Mouse (Mus musculus) midbrain, postnatal 0 days (tissue): Measurements from ENCODE around the gene Pafah2. TPM values are rescaled to one million over a fixed set of nuclear protein-coding genes. Genes with fewer than 3 reads are reported as not detected.
A peak's percentile ranks its signal among the peaks of the same experiment; 100 is the strongest.

Source experiments
- ATAC-seq: fragments of 200-750 bp; cut with Nextera tagmentation; 2 replicates; pipeline ENCODE4 v1.8.0; 2017; ENCODE audit warnings: moderate number of reproducible peaks, mild to moderate bottlenecking, moderate TSS enrichment, moderate library complexity; ENCODE audit not compliant: low FRiP score
- DNase-seq: peaks from one replicate; pipeline ENCODE4 v3.0.0-alpha.2; 2015; ENCODE audit warnings: low spot score
- H3K27ac ChIP-seq: fragments of 300-500 bp; sonication (generic); 2 replicates; pipeline ENCODE4 v1.5.1; 2014; ENCODE audit warnings: low read depth, mild to moderate bottlenecking, low read length, mixed read lengths
- H3K27me3 ChIP-seq: fragments of 300-500 bp; sonication (generic); 2 replicates; pipeline ENCODE4 v1.6.1; 2014; ENCODE audit warnings: low read length, control low read depth, mixed read lengths; ENCODE audit not compliant: insufficient read depth
- H3K36me3 ChIP-seq: fragments of 300-500 bp; sonication (generic); 2 replicates; pipeline ENCODE4 v1.6.1; 2014; ENCODE audit warnings: low read length, control low read depth, mixed read lengths; ENCODE audit not compliant: insufficient read depth
- H3K4me1 ChIP-seq: fragments of 300-500 bp; sonication (generic); 2 replicates; pipeline ENCODE4 v1.6.1; 2014; ENCODE audit warnings: mild to moderate bottlenecking, control low read depth, antibody characterized with exemption, low read length, mixed read lengths; ENCODE audit not compliant: insufficient read depth
- H3K4me2 ChIP-seq: fragments of 300-500 bp; sonication (generic); 2 replicates; pipeline ENCODE4 v1.6.1; 2014; ENCODE audit warnings: low read depth, mild to moderate bottlenecking, low read length, mixed read lengths; ENCODE audit not compliant: poor library complexity, severe bottlenecking
- H3K4me3 ChIP-seq: fragments of 300-500 bp; sonication (generic); 2 replicates; pipeline ENCODE4 v1.5.1; 2014; ENCODE audit warnings: low read depth, mild to moderate bottlenecking, low read length, moderate library complexity
- H3K9ac ChIP-seq: fragments of 300-500 bp; sonication (generic); replicated peaks from 2 replicates; pipeline ENCODE4 v1.6.1; 2014; ENCODE audit warnings: mild to moderate bottlenecking, low read length, moderate library complexity, mixed read lengths; ENCODE audit not compliant: poor library complexity, severe bottlenecking
- H3K9me3 ChIP-seq: fragments of 300-500 bp; sonication (generic); 2 replicates; pipeline ENCODE4 v1.6.1; 2016; ENCODE audit warnings: low read length, control low read depth
- CTCF ChIP-seq: IDR thresholded peaks from 2 replicates; pipeline ENCODE4 v1.5.1; 2016; ENCODE audit warnings: antibody characterized with exemption, mild to moderate bottlenecking
- WGBS: fragments of 180-500 bp; shearing (Covaris S2); extraction: QIAGEN DNeasy Blood & Tissue Kit; methylation state at CpG from one replicate; pipeline ENCODE4 v1.1.7; 2014; 5-methylcytosine and 5-hydroxymethylcytosine counted together
- polyA plus RNA-seq: library from polyadenylated mRNA; unstranded; fragments of >200 nt; fragmentation: Nextera tagmentation; extraction: Ambion mirVana; gene quantifications from 2 replicates; pipeline ENCODE4 v1.2.1, GENCODE M21; 2015
- total RNA-seq: library from RNA; depleted of rRNA; stranded (reverse); fragments of >200 nt; gene quantifications from 2 replicates; pipeline ENCODE4 v1.2.3, GENCODE M21; 2014

The Pafah2 gene
- total and polyA plus RNA-seq, 2 experiments from 2014 or later = 5.7 to 8.3 TPM

- ATAC-seq (no peak), DNase-seq (no peak)
- H3K27me3 ChIP-seq = no peaks in the 10 kb centered on the region
- H3K4me3 ChIP-seq = no peak overlapping the region
- no peaks in the 10 kb centered on the region for H3K9me3 ChIP-seq
- 48% methylated on average over 7 of the region's 7 CpGs for WGBS
- H3K4me1 ChIP-seq = peaks cover 17% of the 10 kb centered on the region
- no peak for TF ChIP-seq CTCF
- no peak overlapping the region for H3K9ac ChIP-seq
- H3K4me2 ChIP-seq = no peak overlapping the region
- no peak overlapping the region for H3K27ac ChIP-seq
- no peaks in the 10 kb centered on the region for H3K36me3 ChIP-seq
Measured at GRCm38 (mm10) chr4:134443589-134443988, 47.5 kb downstream of the Pafah2 start.

GRCm38 (mm10) chr4:134444949-134445348 is 48.8 kb downstream of the Pafah2 start:
- Histone ChIP-seq H3K9ac (no peak overlapping the region), H3K27ac (peak overlapping the region; percentile 67), H3K9me3 (no peaks in the 10 kb centered on the region), H3K27me3 (no peaks in the 10 kb centered on the region), H3K36me3 (no peaks in the 10 kb centered on the region), H3K4me2 (no peak overlapping the region), H3K4me3 (no peak overlapping the region), H3K4me1 (peaks cover 25% of the 10 kb centered on the region)
- 14% methylated on average over 7 of the region's 7 CpGs for WGBS
- DNase-seq (peak; percentile 60), ATAC-seq (no peak)
- TF ChIP-seq CTCF = no peak

- no peaks in the 10 kb centered on the region for H3K27me3 ChIP-seq
- no peak overlapping the region for H3K4me2 ChIP-seq
- ATAC-seq (no peak), DNase-seq (no peak)
- H3K27ac ChIP-seq = peak overlapping the region; percentile 67; the same call in 1 of the 2 replicates
- no peak overlapping the region for H3K4me3 ChIP-seq
- peaks cover 30% of the 10 kb centered on the region for H3K4me1 ChIP-seq
- H3K9me3 ChIP-seq = no peaks in the 10 kb centered on the region
- H3K36me3 ChIP-seq = no peaks in the 10 kb centered on the region
- WGBS = 45% methylated on average over 1 of the region's 1 CpGs
- TF ChIP-seq CTCF = no peak
- H3K9ac ChIP-seq = no peak overlapping the region
Measured at GRCm38 (mm10) chr4:134445489-134445888, 49.4 kb downstream of the Pafah2 start.

- no peak overlapping the region for H3K9ac ChIP-seq
- H3K9me3 ChIP-seq = no peaks in the 10 kb centered on the region
- WGBS = 52% methylated on average over 23 of the region's 23 CpGs
- no peaks in the 10 kb centered on the region for H3K36me3 ChIP-seq
- H3K4me2 ChIP-seq = no peak overlapping the region
- TF ChIP-seq CTCF = no peak
- peaks cover 41% of the 10 kb centered on the region for H3K4me1 ChIP-seq
- no peak overlapping the region for H3K27ac ChIP-seq
- no peak overlapping the region for H3K4me3 ChIP-seq
- no peak for ATAC-seq
- no peaks in the 10 kb centered on the region for H3K27me3 ChIP-seq
- no peak for DNase-seq
Measured at GRCm38 (mm10) chr4:134447966-134448365, 51.8 kb downstream of the Pafah2 start.

- Histone ChIP-seq H3K4me1 (peaks cover 42% of the 10 kb centered on the region), H3K9ac (no peak overlapping the region), H3K27ac (peak overlapping the region; percentile 83), H3K9me3 (no peaks in the 10 kb centered on the region), H3K4me2 (peak overlapping the region; percentile 20; the same call in 1 of the 2 replicates), H3K4me3 (no peak overlapping the region), H3K27me3 (no peaks in the 10 kb centered on the region), H3K36me3 (no peaks in the 10 kb centered on the region)
- 14% methylated on average over 13 of the region's 13 CpGs for WGBS
- ATAC-seq (peak; percentile 79), DNase-seq (peak; percentile 92)
- TF ChIP-seq CTCF = no peak
Measured at GRCm38 (mm10) chr4:134449595-134450391, 53.7 kb downstream of the Pafah2 start.
